Comparison of ENCODE assay signal across 13 mouse cellular contexts in genomic region chr4:44069411-44069810, GRCm38 (mm10).
"Had no signal": no experiment of that assay in that cellular context is flagged by ENCODE, and none has a peak within 500 bp of the region (broad histone marks: within the 10 kb centered on the region; RNA-seq: fewer than 3 reads in every experiment).

No protein-coding gene starts in this region.

- H3K27me3 ChIP-seq: kidney, embryonic 15.5 days; liver, embryonic 15.5 days; lung, embryonic 15.5 days; megakaryocyte, embryonic 14.5 days; midbrain, embryonic 15.5 days; neural tube, embryonic 12.5 days had no signal

- H3K9me3 ChIP-seq: kidney, embryonic 15.5 days; limb, embryonic 10.5 days; liver, embryonic 15.5 days; lung, embryonic 15.5 days; megakaryocyte, embryonic 14.5 days; midbrain, embryonic 15.5 days; neural tube, embryonic 12.5 days had no signal

- H3K36me3 ChIP-seq: kidney, embryonic 15.5 days; limb, embryonic 10.5 days; liver, embryonic 15.5 days; midbrain, embryonic 15.5 days; neural tube, embryonic 12.5 days had no signal

- H3K27ac ChIP-seq: limb, embryonic 10.5 days; macrophage; midbrain, embryonic 15.5 days; neural tube, embryonic 12.5 days; stomach, postnatal 0 days had no signal

- H3K4me3 ChIP-seq: kidney, embryonic 15.5 days; limb, embryonic 10.5 days; liver, embryonic 15.5 days; lung, embryonic 15.5 days; megakaryocyte, embryonic 14.5 days; midbrain, embryonic 15.5 days; neural tube, embryonic 12.5 days had no signal

- ATAC-seq: midbrain, embryonic 15.5 days had no signal

- H3K9ac ChIP-seq: kidney, embryonic 15.5 days; liver, embryonic 15.5 days; lung, embryonic 15.5 days; midbrain, embryonic 15.5 days; neural tube, embryonic 12.5 days had no signal

- H3K4me2 ChIP-seq: kidney, embryonic 15.5 days; midbrain, embryonic 11.5 days; midbrain, embryonic 15.5 days; neural tube, embryonic 12.5 days had no signal

- DNase-seq: kidney, postnatal 14 days; lung, postnatal 14 days; thymus, postnatal 4 days had no signal
